Mouse (Mus musculus) gastrocnemius, adult 2 months (tissue): ENCODE results near the gene Tmco3. TPM values are rescaled to one million over a fixed set of nuclear protein-coding genes. Genes with fewer than 3 reads are reported as not detected.

ENCODE experiments used
- DNase-seq: peaks from one replicate; pipeline ENCODE4 v3.0.0; 2022
- H3K27ac ChIP-seq: fragments of 200-600 bp; 2 replicates; pipeline ENCODE4 v1.8.1; 2022; ENCODE audit warnings: mild to moderate bottlenecking
- H3K4me3 ChIP-seq: fragments of 200-600 bp; 2 replicates; pipeline ENCODE4 v1.8.1; 2022; ENCODE audit warnings: mild to moderate bottlenecking, moderate library complexity
- CTCF ChIP-seq: fragments of 200-600 bp; IDR thresholded peaks from 2 replicates; pipeline ENCODE4 v1.8.1; 2022; ENCODE audit warnings: antibody characterized with exemption, mild to moderate bottlenecking, moderate library complexity
- intact Hi-C: fragments of 180-260 bp; cut with DNase I; formaldehyde crosslinking; loops from one replicate; pipeline ENCODE4 v1.15.1; 2025
- total RNA-seq, 2 experiments: library from RNA; stranded (reverse); gene quantifications; 2 replicates each; pipeline ENCODE4 v1.2.3; 2021

Gene Tmco3
- total RNA-seq, 2 experiments from 2014 or later, result 11.3 to 15.8 TPM

DNA sequence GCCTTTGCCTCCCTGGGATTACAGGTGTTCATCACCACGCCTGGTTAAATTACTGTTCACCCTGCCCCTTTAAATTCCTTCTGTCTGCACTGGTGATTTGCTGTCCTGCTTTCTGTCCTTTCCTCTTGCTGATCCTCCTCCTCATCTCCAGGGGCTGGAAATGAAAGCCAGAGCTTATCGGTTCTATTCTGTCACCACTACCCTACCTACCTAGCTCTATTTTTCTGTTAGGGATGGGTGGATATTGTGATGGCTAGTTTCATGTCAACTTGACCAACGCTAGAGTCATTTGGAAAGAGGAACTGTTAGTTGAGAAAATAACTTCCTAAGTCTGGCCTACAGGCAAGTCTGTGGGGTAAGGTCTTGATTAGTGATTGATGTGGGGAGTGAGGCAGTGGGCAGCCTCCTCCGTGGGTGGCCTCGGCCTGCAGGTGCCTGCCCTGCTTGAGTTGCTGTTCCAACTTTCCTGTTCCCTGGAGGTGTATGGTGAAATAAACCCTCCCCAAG, 11.0 kb upstream of the Tmco3 start:
- H3K4me3 ChIP-seq, result no peak overlapping the region
- intact Hi-C loops, result no loop called here
- H3K27ac ChIP-seq, result no peak overlapping the region
- TF ChIP-seq CTCF, result no peak
- DNase-seq, result no peak

DNA sequence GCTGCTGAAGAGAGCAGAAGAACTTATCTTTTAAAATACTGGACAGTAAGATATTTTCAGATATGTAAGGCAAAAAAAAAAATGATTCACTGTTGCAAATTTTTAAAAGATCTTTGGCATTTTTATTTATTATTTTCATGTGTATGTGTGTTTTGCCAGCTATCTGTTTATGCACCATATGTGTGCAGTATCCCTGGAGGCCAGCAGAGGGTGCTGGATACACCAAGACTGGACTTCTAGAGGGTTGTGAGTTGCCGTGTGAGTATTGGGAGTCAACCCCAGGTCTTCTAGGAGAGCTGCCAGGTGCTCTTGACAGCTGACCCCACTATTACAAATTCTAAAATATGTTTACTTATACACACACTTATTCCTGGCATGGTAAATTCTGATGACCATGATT, 4.8 kb upstream of the Tmco3 start:
- peak; percentile 13; the same call in 1 of the 2 replicates for TF ChIP-seq CTCF
- Histone ChIP-seq H3K27ac (no peak overlapping the region), H3K4me3 (no peak overlapping the region)
- DNase-seq, result no peak
- intact Hi-C loops, result no loop called here

DNA sequence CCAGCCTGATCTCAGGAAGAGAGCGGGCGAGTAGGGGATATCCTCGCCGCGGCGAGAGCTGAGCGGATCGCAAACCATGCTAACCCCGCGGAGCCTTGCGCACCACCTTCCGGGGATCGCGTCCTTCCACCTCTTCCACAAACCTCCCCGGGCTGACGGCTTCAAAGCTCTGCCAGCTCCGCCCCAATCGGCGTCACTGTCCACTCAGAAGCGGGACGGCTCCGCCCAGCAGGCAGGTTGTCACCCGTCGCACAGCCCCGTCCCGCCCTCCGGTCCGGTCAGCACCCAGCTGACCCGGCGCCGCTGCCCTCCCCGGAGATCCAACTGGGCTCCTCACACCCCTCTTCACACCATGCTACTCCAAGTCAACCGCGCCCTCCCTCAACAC, 692 bp upstream of the Tmco3 start:
- TF ChIP-seq CTCF, result no peak
- peak overlapping the region; percentile 100 for H3K27ac ChIP-seq
- DNase-seq, result peak; percentile 95
- H3K4me3 ChIP-seq, result peak overlapping the region; percentile 83
- intact Hi-C loops, result no loop called here

DNA sequence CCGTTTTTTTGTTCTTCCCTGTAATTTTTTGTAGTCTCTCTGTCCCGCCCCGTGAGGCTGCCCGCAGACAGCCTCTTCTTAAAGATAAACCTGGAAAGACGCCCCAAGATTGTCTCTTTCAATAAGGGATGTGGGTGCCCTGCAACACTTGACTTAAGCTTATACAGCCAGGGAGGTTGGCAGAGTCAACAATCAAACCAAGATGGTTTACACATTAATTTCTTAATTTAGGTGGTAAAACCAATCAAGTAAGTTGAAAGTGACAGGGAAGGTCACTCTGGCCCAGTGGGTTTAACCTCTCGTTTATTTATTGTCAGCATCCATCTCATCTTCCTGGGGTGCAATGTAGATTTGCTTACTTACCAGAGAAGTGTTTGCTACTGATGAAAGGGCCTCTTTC, 656 bp downstream of the Tmco3 start:
- H3K27ac ChIP-seq, result peak overlapping the region; percentile 100
- intact Hi-C loops, result no loop called here

DNA sequence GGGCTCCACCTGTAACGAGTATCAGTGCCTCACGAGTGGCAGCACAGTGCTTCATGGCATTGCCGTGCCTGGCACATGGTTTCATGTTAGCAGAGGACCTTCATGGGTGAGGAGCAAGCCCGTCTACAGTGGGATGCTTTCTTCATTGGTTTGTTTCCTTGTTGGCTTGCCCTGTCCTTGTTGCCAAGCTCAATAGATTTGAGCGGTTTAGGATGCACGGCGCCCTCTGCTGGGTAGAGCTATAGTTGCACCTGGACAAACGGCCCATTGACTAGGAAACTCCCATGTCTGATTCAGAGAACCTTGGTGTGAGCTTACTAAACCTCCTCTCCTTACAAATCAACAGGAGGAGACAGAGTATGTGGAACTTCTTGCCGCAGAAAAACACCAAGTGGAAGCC, 4.4 kb downstream of the Tmco3 start:
- Histone ChIP-seq H3K4me3 (no peak overlapping the region), H3K27ac (no peak overlapping the region)
- peak; percentile 81 for DNase-seq
- TF ChIP-seq CTCF, result peak; percentile 91
- intact Hi-C loops, result loop anchor here (5.0 to 10.0 kb wide), 3 partner anchors 40 to 398 kb away; no protein-coding TSS in a partner anchor

More for the DNA sequence above, 656 bp downstream of the Tmco3 start:
- DNase-seq, result no peak
- no peak for TF ChIP-seq CTCF
- peak overlapping the region; percentile 83 for H3K4me3 ChIP-seq

DNA sequence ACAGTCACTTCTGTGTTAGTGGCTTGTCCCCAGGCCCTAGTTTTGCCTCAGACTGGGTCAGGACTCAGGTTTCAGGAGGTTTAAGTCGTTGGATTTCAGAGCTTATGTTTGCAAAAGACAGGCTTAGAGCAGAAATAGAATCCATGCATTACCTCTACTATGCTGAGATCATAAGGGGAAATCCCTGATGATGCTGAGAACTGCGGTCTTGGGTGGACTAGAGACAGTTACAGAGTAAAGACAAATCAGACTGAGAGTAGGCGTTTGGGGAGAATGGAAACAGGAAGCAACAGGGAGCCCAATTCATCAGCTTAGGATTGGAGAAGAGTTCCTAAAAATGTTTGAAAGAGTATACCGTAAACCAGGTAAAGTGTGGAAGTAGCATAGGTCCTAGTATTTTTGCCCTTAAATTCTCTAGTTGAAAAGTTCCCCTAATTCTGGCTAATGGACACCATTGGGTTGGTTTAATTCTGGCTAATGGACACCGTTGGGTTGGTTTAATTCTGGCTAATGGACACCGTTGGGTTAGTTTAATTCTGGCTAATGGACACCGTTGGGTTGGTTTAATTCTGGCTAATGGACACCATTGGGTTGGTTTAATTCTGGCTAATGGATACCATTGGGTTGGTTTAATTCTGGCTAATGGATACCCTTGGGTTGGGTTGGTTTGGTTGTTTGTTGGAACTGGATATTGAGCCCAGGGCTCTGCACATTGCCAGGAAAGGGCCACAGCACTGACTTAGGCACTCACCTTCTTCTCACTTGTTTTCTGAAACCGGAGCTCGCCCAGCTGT, 5.9 kb downstream of the Tmco3 start:
- DNase-seq, result no peak
- intact Hi-C loops, result loop anchor here (5.0 to 10.0 kb wide), 3 partner anchors 38 to 399 kb away; no protein-coding TSS in a partner anchor
- H3K4me3 ChIP-seq, result no peak overlapping the region
- TF ChIP-seq CTCF, result no peak
- no peak overlapping the region for H3K27ac ChIP-seq

DNA sequence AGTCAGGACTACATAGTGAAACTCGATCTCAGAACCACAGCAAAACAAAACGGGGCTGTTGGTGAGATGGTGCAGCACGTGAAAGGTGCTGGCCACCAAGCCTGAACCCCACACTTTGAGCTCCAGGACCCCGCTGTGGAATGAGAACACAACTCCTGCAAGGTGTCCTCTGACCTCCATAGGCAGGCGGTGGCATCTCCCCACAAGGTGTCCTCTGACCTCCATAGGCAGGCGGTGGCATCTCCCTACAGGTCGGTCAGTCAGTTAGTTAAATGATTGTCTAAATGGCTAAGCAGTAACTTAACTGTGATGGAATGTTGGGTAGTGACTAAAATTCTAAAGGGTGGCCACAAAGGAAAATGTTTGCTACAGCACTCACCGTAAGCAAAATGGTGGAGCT, 11.6 kb downstream of the Tmco3 start:
- intact Hi-C loops, result loop anchor here (10.0 kb wide), 2 partner anchors 325 to 405 kb away; no protein-coding TSS in a partner anchor
- Histone ChIP-seq H3K4me3 (no peak overlapping the region), H3K27ac (no peak overlapping the region)
- DNase-seq, result no peak
- no peak for TF ChIP-seq CTCF

DNA sequence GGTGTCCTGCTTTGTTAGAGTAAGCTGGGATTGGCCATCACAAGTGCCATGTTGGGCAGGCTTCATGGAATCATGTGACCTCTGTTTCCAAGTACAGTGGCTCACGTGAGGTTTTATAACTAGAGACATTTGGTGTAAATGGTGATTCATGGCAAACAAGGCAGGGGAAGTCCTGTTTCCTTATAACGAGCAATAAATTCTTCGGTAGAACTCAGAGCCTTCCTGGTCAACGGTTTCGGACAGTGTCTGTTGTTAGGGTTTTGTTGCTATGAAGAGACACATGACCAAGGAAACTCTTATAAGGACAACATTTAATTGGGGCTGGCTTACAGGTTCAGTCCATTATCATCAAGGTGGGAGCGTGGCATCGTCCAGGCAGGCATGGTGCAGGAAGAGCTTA, 13.0 kb downstream of the Tmco3 start:
- no peak for TF ChIP-seq CTCF
- intact Hi-C loops, result no loop called here
- no peak overlapping the region for H3K27ac ChIP-seq
- no peak overlapping the region for H3K4me3 ChIP-seq
- DNase-seq, result no peak

DNA sequence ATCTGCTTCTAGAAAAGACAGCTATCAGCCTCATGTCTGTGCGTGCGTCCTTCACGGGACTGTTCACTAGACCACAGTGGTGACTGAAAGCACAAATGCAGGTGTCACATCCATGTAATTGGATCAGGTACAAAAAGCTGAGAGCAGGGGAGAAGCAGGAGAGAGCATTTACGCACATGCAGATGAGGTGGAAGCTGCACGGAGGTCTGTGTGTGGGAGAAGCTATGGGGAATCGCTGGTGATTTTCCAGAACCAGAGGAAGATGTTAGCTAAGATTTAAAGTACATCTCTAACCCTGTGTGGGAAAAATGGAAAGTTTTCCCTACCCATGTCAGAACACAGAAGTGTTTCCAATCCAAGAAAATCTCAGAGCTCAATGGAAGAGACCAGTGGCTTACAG, 17.5 kb downstream of the Tmco3 start:
- no peak for DNase-seq
- no peak overlapping the region for H3K4me3 ChIP-seq
- TF ChIP-seq CTCF, result no peak
- H3K27ac ChIP-seq, result no peak overlapping the region
- intact Hi-C loops, result no loop called here

DNA sequence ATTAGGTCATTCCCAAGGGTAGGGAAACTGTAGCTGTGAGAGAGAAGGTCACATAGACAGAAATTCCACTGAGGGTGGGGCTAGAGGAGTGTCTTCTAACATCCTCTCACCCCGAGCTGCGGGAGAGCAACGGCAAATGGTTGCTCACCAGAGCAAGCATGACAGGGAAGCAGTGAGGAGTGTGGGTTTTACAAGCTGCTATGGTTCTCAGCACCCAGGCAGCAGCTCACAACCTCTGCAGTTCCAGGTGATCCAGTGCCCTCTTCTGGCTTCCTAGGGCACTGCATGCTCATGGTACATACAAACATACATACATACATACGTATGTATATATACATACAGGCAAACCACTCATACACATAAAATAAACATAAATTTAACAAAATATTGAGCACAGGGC, 17.9 kb downstream of the Tmco3 start:
- Histone ChIP-seq H3K27ac (no peak overlapping the region), H3K4me3 (no peak overlapping the region)
- intact Hi-C loops, result no loop called here
- no peak for TF ChIP-seq CTCF
- no peak for DNase-seq

DNA sequence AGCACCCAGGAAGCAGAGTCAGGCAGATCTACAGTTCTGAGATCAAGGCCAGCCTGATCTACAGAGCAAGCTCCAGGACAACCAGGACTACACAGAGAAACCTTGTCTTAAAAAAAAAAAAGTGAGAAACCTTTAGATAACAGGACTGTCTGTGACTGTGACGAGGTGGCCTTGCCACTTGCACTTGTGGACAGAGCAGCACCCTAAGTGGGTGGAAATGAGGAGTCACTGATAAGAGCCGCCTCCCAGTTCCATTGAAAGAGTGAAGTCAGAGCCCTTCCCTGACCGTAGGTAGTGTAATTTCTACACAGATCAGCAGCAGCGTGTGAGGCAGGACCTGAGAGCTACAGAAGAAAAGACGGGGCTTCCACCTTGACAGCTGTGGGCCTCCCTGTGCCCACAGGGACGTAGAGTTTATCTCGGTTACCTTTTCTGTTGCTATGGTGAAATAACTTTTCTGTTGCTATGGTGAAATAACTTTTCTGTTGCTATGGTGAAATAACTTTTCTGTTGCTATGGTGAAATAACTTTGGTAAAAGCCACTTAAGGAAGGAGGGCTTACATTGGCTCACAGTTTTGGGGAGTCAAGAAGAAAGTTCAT, 18.4 kb downstream of the Tmco3 start:
- intact Hi-C loops, result no loop called here

DNA sequence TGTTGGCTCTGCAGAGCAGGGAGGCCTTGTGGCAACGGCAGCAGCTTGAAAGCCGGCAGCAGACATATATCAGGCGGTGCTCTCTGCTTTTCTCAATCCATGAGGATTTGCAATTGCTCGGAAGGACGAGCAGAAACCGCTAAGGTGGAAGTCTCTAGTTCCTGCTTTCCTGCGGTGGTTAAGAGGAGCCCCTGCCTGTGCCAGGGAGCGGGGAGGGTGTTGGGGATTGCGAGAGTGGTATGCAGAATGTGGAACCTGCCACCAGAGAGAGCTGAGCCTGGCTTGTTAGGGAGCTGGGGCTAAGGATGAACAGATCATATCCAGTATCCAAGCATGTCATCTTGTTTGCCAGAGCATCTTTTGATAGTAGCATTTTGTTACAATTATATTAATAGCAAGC, 18.9 kb downstream of the Tmco3 start:
- Histone ChIP-seq H3K27ac (no peak overlapping the region), H3K4me3 (no peak overlapping the region)
- intact Hi-C loops, result no loop called here
- no peak for DNase-seq
- TF ChIP-seq CTCF, result no peak

More for the DNA sequence above, 18.4 kb downstream of the Tmco3 start:
- Histone ChIP-seq H3K27ac (no peak overlapping the region), H3K4me3 (no peak overlapping the region)
- TF ChIP-seq CTCF, result no peak
- no peak for DNase-seq

DNA sequence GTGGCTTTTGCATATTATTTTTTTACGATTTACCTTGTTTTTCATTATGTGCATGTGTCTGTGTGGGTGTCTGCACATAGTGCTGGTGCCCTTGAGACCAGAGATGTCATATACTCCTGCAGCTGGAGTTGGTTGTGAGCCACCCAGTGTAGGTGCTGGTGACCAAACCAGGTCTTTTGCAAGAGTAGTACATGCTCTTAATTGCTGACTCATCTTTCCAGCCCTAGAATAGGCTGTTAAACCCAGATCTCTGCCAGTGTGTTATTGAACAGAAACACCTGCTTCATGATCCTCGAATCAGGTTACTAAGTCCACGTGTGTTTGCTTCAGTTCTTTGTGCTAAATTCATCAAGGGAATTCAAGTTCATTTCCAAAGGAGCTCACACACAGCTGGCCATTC, 26.9 kb downstream of the Tmco3 start:
- TF ChIP-seq CTCF, result no peak
- no peak for DNase-seq
- Histone ChIP-seq H3K27ac (no peak overlapping the region), H3K4me3 (no peak overlapping the region)
- intact Hi-C loops, result no loop called here
